Mouse (Mus musculus) neural tube, embryonic 14.5 days (tissue): Measurements from ENCODE around the gene Asrgl1. TPM values are rescaled to one million over a fixed set of nuclear protein-coding genes. Genes with fewer than 3 reads are reported as not detected.
"Not testable (repeated sequence)": the region's sequence is repeated elsewhere in the genome, so short reads cannot be mapped to it uniquely, and the experiment has no call there.

Source experiments
- ATAC-seq: fragments of 200-750 bp; cut with Nextera tagmentation; 2 replicates; pipeline ENCODE4 v1.8.0; 2017; ENCODE audit warnings: low read depth, mild to moderate bottlenecking, moderate TSS enrichment, moderate library complexity
- H3K27ac ChIP-seq: fragments of 300-500 bp; sonication (generic); 2 replicates; pipeline ENCODE4 v1.5.1; 2014; ENCODE audit warnings: low read depth, mild to moderate bottlenecking, control low read depth, low read length, moderate library complexity, mixed read lengths
- H3K27me3 ChIP-seq: fragments of 300-500 bp; sonication (generic); 2 replicates; pipeline ENCODE4 v1.6.1; 2014; ENCODE audit warnings: low read length; ENCODE audit not compliant: control insufficient read depth, insufficient read depth
- H3K36me3 ChIP-seq: fragments of 300-500 bp; sonication (generic); 2 replicates; pipeline ENCODE4 v1.6.1; 2014; ENCODE audit warnings: low read length, mixed read lengths; ENCODE audit not compliant: control insufficient read depth, insufficient read depth
- H3K4me1 ChIP-seq: fragments of 300-500 bp; sonication (generic); 2 replicates; pipeline ENCODE4 v1.6.1; 2014; ENCODE audit warnings: low read length; ENCODE audit not compliant: control insufficient read depth, insufficient read depth
- H3K4me2 ChIP-seq: fragments of 300-500 bp; sonication (generic); 2 replicates; pipeline ENCODE4 v1.6.1; 2014; ENCODE audit warnings: mild to moderate bottlenecking, low read depth, low read length, control low read depth
- H3K4me3 ChIP-seq: fragments of 300-500 bp; sonication (generic); 2 replicates; pipeline ENCODE4 v1.5.1; 2014; ENCODE audit warnings: low read depth, low read length, control low read depth, mixed read lengths
- H3K9ac ChIP-seq: fragments of 300-500 bp; sonication (generic); replicated peaks from 2 replicates; pipeline ENCODE4 v1.6.1; 2014; ENCODE audit warnings: low read depth, mild to moderate bottlenecking, control low read depth, low read length, mixed read lengths
- H3K9me3 ChIP-seq: fragments of 300-500 bp; sonication (generic); 2 replicates; pipeline ENCODE4 v1.6.1; 2016; ENCODE audit warnings: low read length; ENCODE audit not compliant: control insufficient read depth
- WGBS: fragments of 180-500 bp; shearing (Covaris S2); extraction: QIAGEN DNeasy Blood & Tissue Kit; methylation state at CpG from one replicate; pipeline ENCODE4 v1.1.7; 2014; 5-methylcytosine and 5-hydroxymethylcytosine counted together
- polyA plus RNA-seq: library from polyadenylated mRNA; unstranded; fragments of >200 nt; fragmentation: Nextera tagmentation; extraction: Ambion mirVana; gene quantifications from 2 replicates; pipeline ENCODE4 v1.2.1, GENCODE M21; 2014

The Asrgl1 gene
- polyA plus RNA-seq, 1 experiment from 2014 or later = 31.3 TPM

DNA sequence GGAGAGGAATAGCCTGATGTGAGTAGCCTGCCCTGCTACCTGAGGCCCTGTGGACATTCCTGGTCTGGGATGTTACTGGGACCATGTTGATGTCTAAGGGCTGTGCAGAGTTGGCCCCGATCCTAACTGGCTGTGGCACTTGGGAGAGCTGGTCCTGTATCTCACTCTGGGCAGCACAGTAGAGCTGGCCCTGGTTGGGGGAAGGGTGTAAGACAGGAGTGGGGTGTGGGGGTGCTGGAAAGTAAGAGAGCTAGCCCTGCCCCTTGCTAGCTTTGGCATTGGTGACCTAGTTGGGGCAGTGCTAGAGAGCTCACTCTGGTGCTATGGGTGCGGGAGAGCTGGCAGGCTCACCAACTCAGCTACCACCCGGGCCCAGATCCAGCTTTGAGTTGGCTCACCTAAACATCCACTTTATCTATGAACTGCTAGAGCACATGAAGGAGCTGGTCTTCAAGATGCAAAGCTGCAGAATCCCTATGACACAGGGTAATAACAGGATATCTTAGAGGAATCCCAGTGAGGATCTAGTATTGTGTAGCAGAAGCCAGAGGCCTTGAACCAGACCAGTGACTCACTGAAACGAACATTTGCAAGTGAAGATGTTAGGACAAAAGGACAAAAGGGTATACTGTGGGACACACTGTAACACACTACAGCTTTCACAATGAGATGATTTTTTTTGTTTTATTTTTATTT is 6.8 kb downstream of the Asrgl1 start:
- 92% methylated on average over 4 of the region's 4 CpGs for WGBS
- no peaks in the 10 kb centered on the region for H3K4me1 ChIP-seq
- H3K4me2 ChIP-seq = no peak overlapping the region
- ATAC-seq = peak; percentile 41; the same call in 1 of the 2 replicates
- H3K27ac ChIP-seq = no peak overlapping the region
- no peaks in the 10 kb centered on the region for H3K36me3 ChIP-seq
- no peak overlapping the region for H3K9ac ChIP-seq
- H3K27me3 ChIP-seq = no peaks in the 10 kb centered on the region
- no peaks in the 10 kb centered on the region for H3K9me3 ChIP-seq
- no peak overlapping the region for H3K4me3 ChIP-seq

GRCm38 (mm10) chr19:9123986-9124385 is 11.4 kb downstream of the Asrgl1 start:
- WGBS = 88% methylated on average over 2 of the region's 2 CpGs

DNA sequence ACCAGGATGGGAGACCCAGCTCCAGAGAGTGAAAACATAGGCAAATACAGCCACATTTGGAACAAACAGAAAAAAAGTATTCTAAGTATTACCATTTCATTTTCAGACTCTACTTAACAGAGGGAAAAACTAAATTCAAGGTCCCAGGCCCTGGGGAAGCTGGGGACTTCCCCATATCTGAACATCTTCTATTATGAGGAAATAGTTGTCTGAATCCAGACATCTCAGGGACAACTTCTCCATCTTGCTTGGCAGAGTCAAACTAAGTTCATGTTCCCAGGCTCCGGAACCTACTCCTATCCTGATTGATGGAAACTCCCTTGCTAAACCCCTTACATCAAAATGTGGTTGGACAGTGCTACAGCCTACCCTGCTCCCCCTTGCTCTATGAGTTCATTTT is 13.0 kb downstream of the Asrgl1 start:
- no peak overlapping the region for H3K4me2 ChIP-seq
- H3K27ac ChIP-seq = no peak overlapping the region
- no peaks in the 10 kb centered on the region for H3K9me3 ChIP-seq
- H3K4me3 ChIP-seq = no peak overlapping the region
- no peaks in the 10 kb centered on the region for H3K27me3 ChIP-seq
- ATAC-seq = no peak
- no peak overlapping the region for H3K9ac ChIP-seq
- no peaks in the 10 kb centered on the region for H3K36me3 ChIP-seq
- WGBS = 94% methylated on average over 1 of the region's 1 CpGs
- no peaks in the 10 kb centered on the region for H3K4me1 ChIP-seq

More at GRCm38 (mm10) chr19:9123986-9124385, 11.4 kb downstream of the Asrgl1 start:
- ATAC-seq, H3K27me3 ChIP-seq, H3K9ac ChIP-seq, H3K27ac ChIP-seq, H3K36me3 ChIP-seq, H3K4me1 ChIP-seq, H3K4me3 ChIP-seq, H3K9me3 ChIP-seq, H3K4me2 ChIP-seq: not testable (repeated sequence)

DNA sequence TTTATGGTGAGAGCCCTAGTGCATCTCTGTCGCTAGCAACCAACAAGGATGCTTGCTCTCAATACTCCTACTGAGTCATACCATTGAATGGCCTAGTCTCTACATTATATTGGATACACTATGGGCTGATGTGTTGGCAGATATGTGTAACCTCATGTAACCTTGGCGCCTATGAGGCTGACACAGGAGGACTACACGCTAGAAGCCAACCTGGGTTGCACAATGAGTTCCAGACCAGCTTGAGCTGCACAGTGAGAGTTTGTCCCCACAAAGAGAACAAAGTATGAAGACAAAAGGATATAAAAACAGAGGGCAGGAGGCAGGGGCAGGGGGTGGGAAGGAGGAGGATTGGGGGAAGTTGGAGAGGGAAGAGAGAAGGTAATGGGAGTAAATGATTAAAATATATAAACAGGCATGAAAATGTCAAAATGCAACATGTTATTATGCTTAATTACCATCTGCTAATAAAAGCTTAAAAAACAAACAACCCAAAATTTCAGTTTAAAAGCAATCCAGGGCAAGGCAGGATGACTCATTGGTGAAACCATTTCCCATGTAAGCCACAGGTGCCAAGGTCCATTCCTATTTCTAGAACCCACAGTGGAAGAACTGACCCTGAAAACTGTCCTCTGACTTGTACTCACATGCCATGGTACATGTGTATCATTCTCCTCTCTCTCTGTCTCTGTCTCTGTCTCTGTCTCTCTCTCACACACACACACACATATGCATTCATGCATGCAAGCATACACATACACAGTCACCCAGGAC is 15.6 kb downstream of the Asrgl1 start:
- Histone ChIP-seq H3K4me2 (no peak overlapping the region), H3K27ac (no peak overlapping the region), H3K9ac (no peak overlapping the region), H3K36me3 (no peaks in the 10 kb centered on the region), H3K4me3 (no peak overlapping the region), H3K27me3 (no peaks in the 10 kb centered on the region), H3K4me1 (no peaks in the 10 kb centered on the region), H3K9me3 (no peaks in the 10 kb centered on the region)
- WGBS = 90% methylated on average over 3 of the region's 3 CpGs
- ATAC-seq = no peak

GRCm38 (mm10) chr19:9117275-9117674 is 18.2 kb downstream of the Asrgl1 start:
- Histone ChIP-seq H3K27ac (no peak overlapping the region), H3K36me3 (no peaks in the 10 kb centered on the region; the same call in 1 of the 2 replicates), H3K27me3 (no peaks in the 10 kb centered on the region), H3K9ac (no peak overlapping the region), H3K9me3 (no peaks in the 10 kb centered on the region), H3K4me2 (no peak overlapping the region), H3K4me3 (no peak overlapping the region), H3K4me1 (no peaks in the 10 kb centered on the region)
- WGBS = 76% methylated on average over 5 of the region's 5 CpGs
- ATAC-seq = no peak

DNA sequence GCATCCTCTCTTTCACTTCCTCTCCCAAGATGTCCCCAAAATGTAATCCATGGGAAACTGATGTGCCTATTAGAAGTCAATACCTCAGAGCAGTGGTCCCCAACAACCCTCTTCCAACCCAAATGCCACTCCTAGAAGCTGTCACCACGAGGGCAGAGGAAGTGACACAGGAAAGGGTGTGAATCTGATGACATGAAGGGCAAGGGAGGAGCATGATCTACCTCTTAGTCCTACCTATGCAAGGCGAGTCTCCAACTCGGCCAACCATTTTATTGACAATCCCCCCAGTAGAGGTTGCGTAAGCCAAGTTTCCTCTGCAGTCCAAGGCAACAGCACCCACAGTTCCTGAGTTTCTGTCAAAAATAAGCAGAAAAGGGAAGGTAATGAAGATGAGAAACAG is 19.2 kb downstream of the Asrgl1 start:
- Histone ChIP-seq H3K4me2 (no peak overlapping the region), H3K4me3 (no peak overlapping the region), H3K4me1 (no peaks in the 10 kb centered on the region), H3K36me3 (no peaks in the 10 kb centered on the region; the same call in 1 of the 2 replicates), H3K27me3 (no peaks in the 10 kb centered on the region), H3K27ac (no peak overlapping the region), H3K9me3 (no peaks in the 10 kb centered on the region), H3K9ac (no peak overlapping the region)
- ATAC-seq = no peak
- WGBS = 88% methylated on average over 4 of the region's 4 CpGs

DNA sequence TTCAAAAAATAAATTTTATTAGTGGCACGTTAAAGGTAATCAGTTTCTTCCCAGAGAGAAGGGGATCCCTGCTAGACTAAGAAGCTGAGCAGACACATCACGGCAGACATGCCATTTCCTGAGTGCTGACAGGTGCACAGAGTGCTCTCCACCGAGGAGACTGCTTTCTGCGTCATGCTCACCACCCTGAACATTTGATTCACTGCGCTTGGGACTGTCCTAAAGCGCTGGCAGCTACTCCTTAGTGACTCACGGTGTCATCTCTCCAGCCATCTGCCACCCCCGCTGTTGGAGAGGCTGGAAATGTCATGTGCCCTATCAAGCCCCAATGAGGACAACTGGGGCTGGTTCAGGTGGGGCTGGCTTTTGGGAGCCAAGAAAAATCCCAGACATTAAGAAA is 23.4 kb downstream of the Asrgl1 start:
- no peak overlapping the region for H3K9ac ChIP-seq
- H3K9me3 ChIP-seq = no peaks in the 10 kb centered on the region
- no peaks in the 10 kb centered on the region for H3K27me3 ChIP-seq
- no peak overlapping the region for H3K27ac ChIP-seq
- H3K4me3 ChIP-seq = no peak overlapping the region
- H3K36me3 ChIP-seq = no peaks in the 10 kb centered on the region; the same call in 1 of the 2 replicates
- WGBS = 74% methylated on average over 8 of the region's 8 CpGs
- no peaks in the 10 kb centered on the region for H3K4me1 ChIP-seq
- ATAC-seq = no peak
- H3K4me2 ChIP-seq = no peak overlapping the region

DNA sequence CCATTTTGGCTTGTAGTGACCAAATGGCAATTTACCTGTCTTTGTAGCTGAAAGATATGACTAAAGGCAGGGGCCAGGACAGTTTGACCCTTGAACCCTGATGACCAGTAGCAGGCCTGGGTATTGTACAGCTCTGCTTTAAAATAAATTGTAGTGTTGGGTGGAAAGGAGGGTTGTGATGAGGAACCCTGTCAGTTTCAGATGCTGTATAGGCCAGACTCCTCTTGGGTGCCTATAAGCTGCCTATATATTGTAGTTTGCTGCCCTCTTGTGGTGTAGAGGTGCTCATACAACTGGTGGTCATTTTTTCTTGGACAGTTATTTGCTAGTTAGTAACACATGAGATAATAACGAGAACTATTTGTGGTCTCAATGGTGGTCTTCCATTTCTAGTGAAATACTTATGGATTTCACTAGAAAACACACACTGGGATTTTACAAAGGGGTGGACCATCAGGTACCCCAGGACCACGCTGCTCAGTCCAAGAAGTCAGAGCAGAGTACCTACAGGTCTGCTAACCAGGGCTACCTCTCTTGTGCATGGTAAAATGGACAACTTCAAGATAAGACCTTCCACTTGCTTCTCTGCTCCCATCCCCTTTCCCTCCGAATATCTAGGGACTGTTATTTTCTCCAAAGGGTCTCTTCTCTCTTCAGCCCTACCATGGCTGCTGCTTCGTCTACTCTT is 25.1 kb downstream of the Asrgl1 start:
- Histone ChIP-seq H3K36me3 (no peaks in the 10 kb centered on the region; the same call in 1 of the 2 replicates), H3K27ac (no peak overlapping the region), H3K9ac (no peak overlapping the region), H3K4me2 (no peak overlapping the region), H3K9me3 (no peaks in the 10 kb centered on the region), H3K4me1 (no peaks in the 10 kb centered on the region), H3K4me3 (no peak overlapping the region), H3K27me3 (no peaks in the 10 kb centered on the region)
- WGBS = 53% methylated on average over 4 of the region's 4 CpGs
- peak; percentile 86 for ATAC-seq

GRCm38 (mm10) chr19:9108536-9108935 is 26.9 kb downstream of the Asrgl1 start:
- Histone ChIP-seq H3K36me3 (no peaks in the 10 kb centered on the region; the same call in 1 of the 2 replicates), H3K4me3 (no peak overlapping the region), H3K27me3 (no peaks in the 10 kb centered on the region), H3K4me1 (no peaks in the 10 kb centered on the region), H3K9ac (no peak overlapping the region), H3K27ac (no peak overlapping the region), H3K9me3 (no peaks in the 10 kb centered on the region), H3K4me2 (no peak overlapping the region)
- no peak for ATAC-seq
- 88% methylated on average over 1 of the region's 1 CpGs for WGBS
